Comparison of ENCODE assay signal across 8 mouse cellular contexts in the genomic region with DNA sequence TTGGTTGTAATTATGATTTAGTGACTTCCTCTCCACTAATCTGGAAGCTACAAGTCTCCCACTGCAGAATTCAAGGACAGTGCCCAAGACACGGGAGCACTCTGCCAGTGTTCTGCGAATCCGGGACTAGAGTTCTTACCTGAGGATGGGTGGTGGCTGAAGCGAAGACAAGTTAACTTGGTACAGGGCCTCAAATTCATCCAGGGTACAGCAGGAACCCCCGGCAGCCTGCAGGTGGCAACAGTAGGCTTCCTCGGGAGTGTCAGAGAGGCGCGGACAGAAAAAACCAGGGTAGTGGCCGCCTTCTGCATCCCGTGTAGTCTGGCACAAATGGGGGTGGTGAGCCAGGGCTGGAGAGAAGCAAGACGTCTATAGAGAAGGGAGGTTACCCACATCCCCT. TPM values are rescaled to one million over a fixed set of nuclear protein-coding genes. Genes with fewer than 3 reads are reported as not detected.
A peak's percentile ranks its signal among the peaks of the same experiment; 100 is the strongest.
DNase-seq lines count a peak whose midpoint lies in the region; ATAC-seq and TF ChIP-seq lines count a peak whose summit lies in the region.

A gene (minus strand): TSS at position 213 of the 400 bp plus-strand sequence.

- TF ChIP-seq CTCF in cortical plate, adult 2 months (IDR thresholded peaks at IDR 0.05; ENCODE audit: extremely low read depth, insufficient read depth, low read length): peak; percentile 61

- no peaks in the 10 kb centered on the region for H3K27me3 ChIP-seq in hindbrain, embryonic 16.5 days (replicated peaks; ENCODE audit: control insufficient read depth, insufficient read depth, low read length)

- ATAC-seq in hindbrain, embryonic 16.5 days: peak; percentile 12; the same call in 1 of the 2 replicates

- H3K4me1 ChIP-seq in cortical plate, adult 2 months (ENCODE audit: control insufficient read depth, insufficient read depth, low read length): no peaks in the 10 kb centered on the region; the same call in none of the 2 replicates
- H3K4me1 ChIP-seq in hindbrain, embryonic 16.5 days (ENCODE audit: control insufficient read depth, insufficient read depth, low read depth, low read length): peaks cover 34% of the 10 kb centered on the region

- WGBS in hindbrain, embryonic 16.5 days: 3% methylated on average over 11 of the region's 11 CpGs

- peaks cover 8% of the 10 kb centered on the region for H3K36me3 ChIP-seq in hindbrain, embryonic 16.5 days (ENCODE audit: control insufficient read depth, insufficient read depth, low read length)

- DNase-seq in adrenal gland, adult 18-20 months (ENCODE audit: low spot score in 2 of 2): peak; percentile 56 to 61
- DNase-seq in gastrocnemius, adult 8-10 months (ENCODE audit: low spot score in 2 of 2): peak; percentile 63 to 65
- peak; percentile 51 to 57 for DNase-seq in layer of hippocampus, postnatal 36 days
- DNase-seq in lung, postnatal 4 days: peak; percentile 84 to 87
- peak; percentile 64 to 69 for DNase-seq in right cerebral cortex, adult 2 months (ENCODE audit: low spot score in 2 of 2)
- DNase-seq in urinary bladder, postnatal 36 days (ENCODE audit: low spot score in 2 of 2): peak; percentile 60 to 72

- H3K4me2 ChIP-seq in hindbrain, embryonic 16.5 days (ENCODE audit: low read length): peak within 1 kb of the TSS; percentile 87

- peak within 1 kb of the TSS; percentile 80 for H3K9ac ChIP-seq in hindbrain, embryonic 16.5 days (ENCODE audit: low read depth, low read length)

- no peak within 1 kb of the TSS; the same call in 1 of the 2 replicates for H3K27ac ChIP-seq in cortical plate, adult 2 months (ENCODE audit: insufficient read depth, low read length)
- peak within 1 kb of the TSS; percentile 93 for H3K27ac ChIP-seq in hindbrain, embryonic 16.5 days (ENCODE audit: low read depth, low read length)

- H3K4me3 ChIP-seq in cortical plate, adult 2 months (ENCODE audit: insufficient read depth, low read length): peak within 1 kb of the TSS; percentile 60
- peak within 1 kb of the TSS; percentile 71 for H3K4me3 ChIP-seq in hindbrain, embryonic 16.5 days (ENCODE audit: low read length)

- no peaks in the 10 kb centered on the region; the same call in 1 of the 2 replicates for H3K9me3 ChIP-seq in hindbrain, embryonic 16.5 days (ENCODE audit: control insufficient read depth, low read length)

- no peak for TF ChIP-seq POLR2A in cortical plate, adult 2 months (IDR thresholded peaks at IDR 0.05; ENCODE audit: extremely low read depth, insufficient read depth, low read length)

RNA-seq across cellular contexts. Expression of the gene that starts here (rescaled TPM):
- 10 to 100 TPM; 71.5 to 85.8 TPM for total RNA-seq in adrenal gland, adult 18-20 months (2021)
- 55.4 and 56.8 TPM in 2 replicates for polyA plus RNA-seq in cortical plate, adult 2 months (2012; rRNA removed)
- 10 to 100 TPM; 10.4 to 14.9 (median 12.0) TPM for total RNA-seq in gastrocnemius, adult 8-10 months (2022)
- 57.0 and 65.7 TPM in 2 replicates for polyA plus RNA-seq in hindbrain, embryonic 16.5 days (2015; fragmentation: Nextera tagmentation; extraction: Ambion mirVana)
- total RNA-seq in layer of hippocampus, postnatal 36 days (2021): 10 to 100 TPM; 38.1 to 39.5 TPM
